Mouse (Mus musculus) G1E (cell line): ENCODE measurements around the gene Tex21. TPM values are rescaled to one million over a fixed set of nuclear protein-coding genes. Genes with fewer than 3 reads are reported as not detected.

Source experiments
- ATAC-seq: 2 replicates; pipeline ENCODE4 v1.8.0; 2016; ENCODE audit warnings: mild to moderate bottlenecking; ENCODE audit not compliant: insufficient number of reproducible peaks, poor library complexity, low FRiP score, severe bottlenecking; ENCODE audit errors: extremely low read depth
- DNase-seq: peaks from one replicate; pipeline ENCODE4 v3.0.0; 2012; ENCODE audit warnings: low spot score
- H3K27me3 ChIP-seq: 2 replicates; pipeline ENCODE4 v1.6.1; 2012; ENCODE audit warnings: mild to moderate bottlenecking, low read length, inconsistent platforms; ENCODE audit not compliant: insufficient read depth
- H3K36me3 ChIP-seq: replicated peaks from 2 replicates; pipeline ENCODE3; 2012; ENCODE audit warnings: mild to moderate bottlenecking, inconsistent platforms
- H3K4me1 ChIP-seq: 2 replicates; pipeline ENCODE4 v1.6.1; 2012; ENCODE audit warnings: low read depth, low read length, inconsistent platforms, mixed read lengths; ENCODE audit not compliant: insufficient read depth
- H3K4me3 ChIP-seq: 2 replicates; pipeline ENCODE4 v1.5.1; 2012; ENCODE audit warnings: low read depth, mild to moderate bottlenecking, inconsistent platforms, low read length, moderate library complexity, mixed read lengths
- H3K9me3 ChIP-seq: replicated peaks from 2 replicates; pipeline ENCODE4 v1.6.1; 2012; ENCODE audit warnings: inconsistent platforms
- CTCF ChIP-seq: IDR thresholded peaks from 2 replicates; pipeline ENCODE4 v1.5.1; 2012; ENCODE audit warnings: low read depth, low read length, inconsistent platforms, mixed read lengths
- GATA1 ChIP-seq: IDR thresholded peaks from 2 replicates; pipeline ENCODE4 v1.6.1; 2012; ENCODE audit warnings: borderline replicate concordance, low read length, inconsistent platforms, mixed read lengths
- GATA2 ChIP-seq: IDR thresholded peaks from 2 replicates; pipeline ENCODE4 v1.6.1; 2012; ENCODE audit warnings: low read depth, low read length, inconsistent platforms, borderline replicate concordance
- POLR2AphosphoS5 ChIP-seq: IDR thresholded peaks from 2 replicates; pipeline ENCODE4 v1.6.1; 2012; ENCODE audit warnings: low read depth, low read length, inconsistent platforms; ENCODE audit not compliant: insufficient replicate concordance
- TAL1 ChIP-seq: conservative IDR thresholded peaks from 2 replicates; pipeline ENCODE4 v1.6.1; 2012; ENCODE audit warnings: low read depth, low read length, inconsistent platforms, mixed read lengths
- polyA plus RNA-seq: library from polyadenylated mRNA; stranded (reverse); fragments of >175 nt; gene quantifications from 2 replicates; pipeline ENCODE4 v1.2.3, GENCODE M21; 2012
- total RNA-seq, 2 experiments: library from RNA; stranded (forward) in 1 of 2; stranded (reverse) in 1 of 2; fragments of 200-1000 nt in 1 of 2; fragments of >200 nt in 1 of 2; fragmentation: Nextera tagmentation in 1 of 2; gene quantifications; 2 replicates each; pipeline ENCODE4 v1.2.3; 2014 to 2017

Tex21 gene
- total and polyA plus RNA-seq, 3 experiments: 0.26 to 6.8 (median 0.66) TPM

DNA sequence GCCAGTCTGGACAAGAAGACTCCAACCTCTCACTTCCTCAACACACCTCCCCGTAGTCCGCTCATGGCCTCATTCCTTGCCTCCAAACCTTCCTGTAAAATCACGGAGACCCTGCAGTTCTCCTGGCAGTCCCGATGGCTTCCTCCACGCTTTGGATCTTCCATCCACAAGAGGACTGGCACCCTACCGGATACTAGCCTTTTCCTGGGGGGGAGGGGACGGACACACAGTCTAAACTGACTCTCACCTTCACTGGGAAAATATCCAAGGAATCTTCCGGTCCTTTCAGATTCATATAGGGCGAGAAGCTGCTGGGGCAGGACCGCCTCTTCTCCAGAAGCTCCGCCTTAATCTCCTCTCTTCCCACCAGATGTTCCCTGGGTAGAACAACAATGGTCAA, 29.8 kb downstream of the Tex21 start:
- ATAC-seq: no peak

DNA sequence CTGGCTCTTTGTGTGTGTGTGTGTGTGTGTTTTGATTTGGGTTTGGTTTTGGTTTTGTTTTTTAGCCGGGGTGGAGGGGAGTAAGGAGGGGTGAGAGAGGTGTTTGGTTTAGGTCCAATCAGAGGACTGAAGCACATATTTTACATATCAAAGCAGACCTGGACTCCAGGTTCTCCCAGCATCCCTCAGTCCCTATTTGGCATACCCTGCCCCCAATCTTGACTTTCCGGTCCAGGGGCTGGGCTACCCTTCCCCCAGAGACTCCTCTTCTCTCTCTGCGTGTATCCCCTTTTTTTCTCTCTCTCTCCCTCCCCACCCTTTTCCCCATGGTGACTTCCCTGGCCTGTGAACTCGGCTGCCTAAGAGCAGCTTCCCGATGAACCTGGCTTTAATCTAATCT, 31.4 kb downstream of the Tex21 start:
- peaks cover 2% of the 10 kb centered on the region for H3K36me3 ChIP-seq
- TF ChIP-seq TAL1: no peak
- no peak for TF ChIP-seq POLR2AphosphoS5
- no peak for TF ChIP-seq GATA2
- TF ChIP-seq GATA1: no peak
- no peak for TF ChIP-seq CTCF
- no peak for DNase-seq
- H3K4me3 ChIP-seq: no peak overlapping the region
- no peaks in the 10 kb centered on the region for H3K27me3 ChIP-seq
- ATAC-seq: no peak
- H3K4me1 ChIP-seq: peaks cover 7% of the 10 kb centered on the region; the same call in 1 of the 2 replicates
- no peaks in the 10 kb centered on the region for H3K9me3 ChIP-seq

More for the DNA sequence above, 29.8 kb downstream of the Tex21 start:
- DNase-seq: no peak
- no peak overlapping the region for H3K4me3 ChIP-seq
- H3K27me3 ChIP-seq: no peaks in the 10 kb centered on the region
- peaks cover 2% of the 10 kb centered on the region for H3K36me3 ChIP-seq
- no peaks in the 10 kb centered on the region for H3K9me3 ChIP-seq
- TF ChIP-seq GATA2 (no peak), CTCF (no peak), TAL1 (no peak), POLR2AphosphoS5 (no peak), GATA1 (no peak)
- H3K4me1 ChIP-seq: peaks cover 8% of the 10 kb centered on the region; the same call in 1 of the 2 replicates

DNA sequence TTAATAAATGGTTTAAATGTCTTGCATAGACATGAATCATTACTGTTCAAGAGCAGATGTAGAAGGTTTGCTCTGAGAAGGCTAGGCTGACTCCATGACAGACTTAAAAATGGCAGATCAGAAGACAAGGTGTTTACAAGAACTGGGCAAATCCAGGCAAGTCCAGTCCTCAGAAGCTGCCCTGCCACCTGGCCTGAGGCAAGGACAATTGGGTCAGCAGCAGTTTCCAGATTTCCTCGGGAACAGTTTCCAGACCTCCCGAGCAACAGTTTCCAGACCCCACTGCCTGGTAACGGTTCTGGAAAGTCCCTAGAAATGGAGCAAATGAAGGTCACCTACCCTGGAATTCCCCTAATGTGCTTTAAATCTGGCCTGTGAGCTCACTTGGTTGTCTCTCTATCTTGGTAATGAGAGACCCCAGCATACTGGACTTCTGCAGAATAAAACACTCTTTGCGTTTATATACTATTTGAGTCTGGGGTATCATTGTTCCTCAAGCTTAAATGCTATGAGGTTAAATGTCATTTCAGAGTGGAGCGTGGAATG, 37.0 kb downstream of the Tex21 start:
- DNase-seq: no peak
- ATAC-seq: no peak
- Histone ChIP-seq H3K27me3 (no peaks in the 10 kb centered on the region), H3K9me3 (no peaks in the 10 kb centered on the region), H3K4me3 (no peak overlapping the region), H3K4me1 (0 out of 2 replicates have a peak, but pooled peaks cover 2% of the 10 kb centered on the region), H3K36me3 (no peaks in the 10 kb centered on the region)
- TF ChIP-seq POLR2AphosphoS5 (no peak), TAL1 (no peak), GATA1 (no peak), GATA2 (no peak)

DNA sequence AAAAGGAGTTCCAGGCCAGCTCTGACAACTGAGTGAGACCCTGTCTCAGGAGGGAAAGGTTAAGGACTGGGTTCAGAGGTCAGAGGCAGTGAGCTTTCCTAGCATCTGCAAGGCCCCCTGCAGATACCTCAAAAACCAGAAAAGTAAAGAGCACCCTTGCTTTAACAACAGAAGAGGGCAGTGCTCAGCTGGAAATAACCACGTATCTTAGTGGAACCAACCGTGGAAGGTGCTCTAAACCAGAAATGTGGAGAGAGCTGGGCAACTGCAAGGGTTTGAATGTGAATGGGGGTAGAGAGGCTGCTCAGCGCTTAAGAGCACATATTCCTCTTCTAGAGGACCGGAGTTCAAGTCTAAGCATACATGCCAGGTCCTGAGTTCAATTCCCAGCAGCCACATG, 46.2 kb downstream of the Tex21 start:
- no peak for TF ChIP-seq GATA2
- TF ChIP-seq POLR2AphosphoS5: no peak
- no peak for TF ChIP-seq GATA1
- peaks cover 2% of the 10 kb centered on the region; the same call in 1 of the 2 replicates for H3K27me3 ChIP-seq
- ATAC-seq: no peak
- no peaks in the 10 kb centered on the region for H3K9me3 ChIP-seq
- no peaks in the 10 kb centered on the region for H3K36me3 ChIP-seq
- DNase-seq: no peak
- H3K4me3 ChIP-seq: no peak overlapping the region
- peaks cover 26% of the 10 kb centered on the region for H3K4me1 ChIP-seq

DNA sequence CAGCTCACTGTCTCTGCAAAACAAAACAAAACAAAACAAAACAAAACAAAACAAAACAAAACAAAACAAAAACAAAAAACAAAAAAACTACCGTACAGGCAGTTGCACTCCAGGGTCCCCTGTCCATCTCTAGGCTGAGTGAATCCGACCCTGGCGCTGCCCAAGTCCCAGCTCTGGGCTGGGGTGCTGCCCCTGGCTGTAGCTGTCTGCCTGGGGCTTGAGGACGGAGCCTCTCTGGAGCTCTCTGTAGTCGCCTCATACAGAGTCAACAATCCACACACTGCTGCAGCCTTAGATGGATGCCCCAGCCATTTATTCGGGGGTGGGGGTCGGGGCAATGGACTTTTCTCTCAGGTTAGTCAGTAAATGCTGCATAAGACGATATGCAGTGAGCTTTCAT, 49.5 kb downstream of the Tex21 start:
- Histone ChIP-seq H3K27me3 (peaks cover 8% of the 10 kb centered on the region; the same call in 1 of the 2 replicates), H3K36me3 (no peaks in the 10 kb centered on the region), H3K4me3 (no peak overlapping the region; the same call in 1 of the 2 replicates), H3K9me3 (no peaks in the 10 kb centered on the region), H3K4me1 (peaks cover 36% of the 10 kb centered on the region)
- TF ChIP-seq POLR2AphosphoS5 (no peak), GATA2 (no peak)
- DNase-seq: no peak
- ATAC-seq: no peak

DNA sequence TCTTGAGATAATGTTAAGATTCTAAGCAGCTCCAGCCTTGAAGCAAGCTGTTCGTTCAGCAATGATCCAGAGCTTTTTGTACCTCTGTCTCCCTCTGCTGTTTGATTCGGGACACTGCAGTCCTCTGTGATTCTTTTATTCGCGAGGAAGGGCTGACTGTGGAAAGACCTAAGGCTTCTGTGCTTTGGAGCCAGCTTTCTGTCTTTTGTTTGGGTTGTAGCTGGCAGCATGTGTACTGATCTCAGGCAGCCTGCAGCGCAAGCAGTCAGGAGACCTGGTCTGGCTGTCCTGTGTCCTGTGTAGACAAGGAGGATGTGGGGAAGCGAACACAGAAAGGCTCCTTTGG, 49.9 kb downstream of the Tex21 start:
- peak; percentile 36 for ATAC-seq
- Histone ChIP-seq H3K27me3 (peaks cover 8% of the 10 kb centered on the region; the same call in 1 of the 2 replicates), H3K4me3 (no peak overlapping the region; the same call in 1 of the 2 replicates), H3K4me1 (peaks cover 36% of the 10 kb centered on the region), H3K9me3 (no peaks in the 10 kb centered on the region), H3K36me3 (no peaks in the 10 kb centered on the region)
- peak; percentile 85 for DNase-seq
- TF ChIP-seq TAL1 (no peak), CTCF (peak; percentile 88)
